Mouse (Mus musculus) forebrain, embryonic 12.5 days (tissue): ENCODE results near the gene Pla2g6. TPM values are rescaled to one million over a fixed set of nuclear protein-coding genes. Genes with fewer than 3 reads are reported as not detected.

Experiments
- ATAC-seq: fragments of 200-750 bp; cut with Nextera tagmentation; 2 replicates; pipeline ENCODE4 v1.8.0; 2017; ENCODE audit warnings: moderate TSS enrichment; ENCODE audit not compliant: low FRiP score
- H3K27ac ChIP-seq: fragments of 300-500 bp; sonication (generic); 2 replicates; pipeline ENCODE4 v1.5.1; 2016; ENCODE audit warnings: mild to moderate bottlenecking
- H3K27me3 ChIP-seq: fragments of 300-500 bp; sonication (generic); 2 replicates; pipeline ENCODE4 v1.6.1; 2016; ENCODE audit warnings: mild to moderate bottlenecking
- H3K36me3 ChIP-seq: fragments of 300-500 bp; sonication (generic); replicated peaks from 2 replicates; pipeline ENCODE4 v1.6.1; 2016; ENCODE audit warnings: mild to moderate bottlenecking
- H3K4me1 ChIP-seq: fragments of 300-500 bp; sonication (generic); 2 replicates; pipeline ENCODE4 v1.6.1; 2016
- H3K4me2 ChIP-seq: fragments of 300-500 bp; sonication (generic); 2 replicates; pipeline ENCODE4 v1.6.1; 2016; ENCODE audit warnings: mild to moderate bottlenecking, moderate library complexity
- H3K4me3 ChIP-seq: fragments of 300-500 bp; sonication (generic); replicated peaks from 2 replicates; pipeline ENCODE4 v1.5.1; 2016; ENCODE audit warnings: mild to moderate bottlenecking
- H3K9ac ChIP-seq: fragments of 300-500 bp; sonication (generic); 2 replicates; pipeline ENCODE4 v1.6.1; 2016; ENCODE audit warnings: mild to moderate bottlenecking
- H3K9me3 ChIP-seq: fragments of 300-500 bp; sonication (generic); 2 replicates; pipeline ENCODE4 v1.6.1; 2016
- WGBS: fragments of 180-500 bp; shearing (Covaris S2); methylation state at CpG from one replicate; pipeline ENCODE4 v1.1.7; 2016; 5-methylcytosine and 5-hydroxymethylcytosine counted together
- polyA plus RNA-seq: library from polyadenylated mRNA; unstranded; fragments of >200 nt; fragmentation: Nextera tagmentation; extraction: Ambion mirVana; gene quantifications from 2 replicates; pipeline ENCODE4 v1.2.1, GENCODE M21; 2016

Gene Pla2g6
- polyA plus RNA-seq, 1 experiment from 2014 or later, result 30.1 TPM

DNA sequence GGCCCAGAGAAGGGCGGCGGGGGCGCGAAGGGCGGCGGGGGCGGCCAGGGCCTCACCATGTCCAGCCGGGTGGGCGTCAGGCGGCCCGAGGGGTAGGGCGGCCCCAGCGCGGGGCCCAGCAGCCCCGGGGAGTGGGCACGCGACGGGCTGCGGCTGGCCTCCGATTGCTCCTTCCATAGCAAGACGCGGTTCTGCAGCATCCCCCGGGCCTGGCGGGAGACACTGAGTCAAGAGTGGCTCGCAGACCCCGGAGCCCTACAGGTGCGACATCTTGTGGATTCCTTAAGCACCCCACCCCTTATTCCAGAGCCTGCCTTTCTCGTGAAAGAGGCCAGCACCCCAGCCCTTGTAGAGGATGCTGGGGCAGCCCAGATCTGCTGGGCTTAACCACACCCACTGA lies 66.4 kb downstream of the Pla2g6 start:
- peak; percentile 51 for ATAC-seq
- peaks cover 67% of the 10 kb centered on the region for H3K27me3 ChIP-seq
- 0% methylated on average over 21 of the region's 28 CpGs for WGBS
- no peak overlapping the region for H3K27ac ChIP-seq
- H3K9ac ChIP-seq, result peak overlapping the region; percentile 72
- peaks cover 13% of the 10 kb centered on the region for H3K4me1 ChIP-seq
- H3K9me3 ChIP-seq, result no peaks in the 10 kb centered on the region
- H3K4me3 ChIP-seq, result peak overlapping the region; percentile 67
- H3K36me3 ChIP-seq, result no peaks in the 10 kb centered on the region
- H3K4me2 ChIP-seq, result peak overlapping the region; percentile 100

DNA sequence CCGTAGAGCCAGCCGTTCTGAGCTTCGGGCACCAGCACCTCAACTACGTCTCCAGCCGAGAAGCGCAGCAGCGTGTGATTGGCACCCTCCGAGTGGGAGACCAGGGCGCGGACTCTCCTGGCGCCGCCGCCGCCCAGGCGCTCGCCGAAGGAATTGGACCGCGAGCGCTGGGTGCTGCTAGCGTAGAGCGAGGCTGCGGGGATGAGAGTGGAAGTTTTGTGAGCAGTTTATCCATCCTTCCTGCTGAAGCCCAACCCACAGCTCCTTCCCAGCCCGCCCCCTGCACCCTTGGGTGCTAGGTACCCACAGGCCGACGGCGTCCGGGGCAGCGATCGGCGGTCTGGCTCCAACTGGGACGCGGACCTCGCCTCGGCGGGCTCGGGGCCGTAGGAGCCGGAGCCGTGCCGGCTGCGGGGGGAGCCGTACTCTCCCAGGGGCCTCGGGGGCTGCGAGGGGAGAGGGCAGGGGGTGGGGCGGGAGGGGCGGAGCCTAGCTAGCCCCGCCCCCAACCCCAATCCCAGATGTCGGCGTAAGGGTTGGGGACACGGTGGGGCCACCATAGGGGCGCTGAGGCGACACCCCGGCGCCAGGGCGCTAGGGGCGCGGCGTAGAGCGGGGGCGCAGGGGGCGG lies 67.0 kb downstream of the Pla2g6 start:
- Histone ChIP-seq H3K27ac (no peak overlapping the region), H3K4me2 (peak overlapping the region; percentile 100), H3K4me1 (peaks cover 13% of the 10 kb centered on the region), H3K36me3 (no peaks in the 10 kb centered on the region), H3K9me3 (no peaks in the 10 kb centered on the region), H3K27me3 (peaks cover 67% of the 10 kb centered on the region), H3K4me3 (peak overlapping the region; percentile 67), H3K9ac (peak overlapping the region; percentile 72)
- ATAC-seq, result peak; percentile 72
- WGBS, result under 1% methylated on average over 59 of the region's 62 CpGs

GRCm38 (mm10) chr15:79258521-79258920 lies 69.7 kb downstream of the Pla2g6 start:
- ATAC-seq, result no peak
- Histone ChIP-seq H3K36me3 (no peaks in the 10 kb centered on the region), H3K27ac (no peak overlapping the region), H3K9me3 (no peaks in the 10 kb centered on the region), H3K27me3 (peaks cover 70% of the 10 kb centered on the region), H3K9ac (no peak overlapping the region), H3K4me2 (no peak overlapping the region), H3K4me1 (peaks cover 16% of the 10 kb centered on the region), H3K4me3 (no peak overlapping the region)
- WGBS, result 28% methylated on average over 17 of the region's 17 CpGs

GRCm38 (mm10) chr15:79254661-79255060 lies 73.5 kb downstream of the Pla2g6 start, which contains the start of gene Slc16a8:
Gene Slc16a8 (minus strand): TSS chr15:79254761.
- no peak within 1 kb of the TSS for H3K9ac ChIP-seq

DNA sequence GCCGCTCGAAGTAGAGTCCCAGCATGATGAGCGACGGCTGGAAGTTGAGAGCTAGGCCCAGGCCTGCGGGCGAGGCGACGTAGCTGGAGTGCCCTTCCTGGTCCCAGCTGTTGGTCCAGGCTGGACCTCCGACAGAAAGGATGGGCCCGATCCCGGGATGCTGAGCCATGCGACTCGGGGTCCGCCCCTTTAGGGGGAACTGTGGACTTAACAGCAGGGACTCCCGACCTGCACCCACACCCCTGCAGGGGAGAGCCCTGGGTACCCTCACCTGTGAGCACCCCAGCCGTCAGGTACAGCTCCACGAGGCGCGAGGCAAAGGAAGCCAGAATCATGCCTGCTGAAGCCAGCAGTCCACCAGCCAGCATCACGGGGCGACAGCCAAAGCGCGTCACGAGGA lies 75.6 kb downstream of the Pla2g6 start:
- Histone ChIP-seq H3K9ac (peak overlapping the region; percentile 50; the same call in 1 of the 2 replicates), H3K4me1 (peaks cover 15% of the 10 kb centered on the region), H3K36me3 (peaks cover 23% of the 10 kb centered on the region), H3K9me3 (no peaks in the 10 kb centered on the region), H3K27ac (no peak overlapping the region), H3K4me2 (peak overlapping the region; percentile 58), H3K4me3 (peak overlapping the region; percentile 39), H3K27me3 (peaks cover 52% of the 10 kb centered on the region)
- ATAC-seq, result peak; percentile 31; the same call in 1 of the 2 replicates
- WGBS, result 35% methylated on average over 24 of the region's 24 CpGs

More at GRCm38 (mm10) chr15:79254661-79255060, 73.5 kb downstream of the Pla2g6 start, which contains the start of gene Slc16a8:
- H3K4me2 ChIP-seq, result no peak within 1 kb of the TSS
- no peaks in the 10 kb centered on the region for H3K9me3 ChIP-seq
- no peak within 1 kb of the TSS for H3K4me3 ChIP-seq
- WGBS, result 32% methylated on average over 3 of the region's 3 CpGs
- peaks cover 15% of the 10 kb centered on the region for H3K4me1 ChIP-seq
- H3K27me3 ChIP-seq, result peaks cover 65% of the 10 kb centered on the region
- no peak within 1 kb of the TSS for H3K27ac ChIP-seq
- 0 out of 2 replicates have a peak, but pooled peaks cover 2% of the 10 kb centered on the region for H3K36me3 ChIP-seq
- no peak for ATAC-seq

DNA sequence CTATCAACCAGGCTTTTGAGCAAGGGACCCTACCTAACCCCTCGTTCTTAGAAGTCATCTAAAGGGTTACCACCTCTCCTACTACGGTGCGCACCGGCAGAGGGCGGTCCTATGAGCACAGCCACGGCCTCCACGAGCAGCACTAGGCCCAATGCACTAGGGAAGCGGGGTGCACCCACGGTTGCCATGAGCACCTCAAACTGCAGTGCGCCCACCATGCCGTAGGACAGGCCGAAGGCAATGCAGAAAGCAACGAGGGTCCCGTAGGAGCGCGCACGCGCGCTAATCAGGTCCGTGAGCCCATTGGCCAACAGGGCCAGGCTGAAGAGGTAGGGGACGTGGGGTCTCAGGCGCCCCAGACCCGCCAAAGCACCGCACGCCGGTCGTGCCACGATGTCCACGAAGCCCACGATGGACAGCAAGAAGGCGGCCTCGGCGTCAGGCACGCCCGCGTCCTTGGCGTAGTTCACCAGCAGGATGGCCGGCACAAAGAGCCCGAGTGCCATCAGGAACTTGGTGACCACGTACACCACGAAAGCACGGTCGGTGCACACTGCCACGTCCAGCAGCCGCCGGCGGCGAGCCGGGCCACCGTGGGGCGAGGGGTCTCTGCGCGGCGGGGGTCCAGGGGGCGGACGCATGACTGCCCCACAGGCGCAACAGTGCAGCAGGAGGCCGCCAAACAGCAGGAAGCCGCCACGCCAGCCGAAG lies 76.3 kb downstream of the Pla2g6 start:
- WGBS, result 2% methylated on average over 57 of the region's 61 CpGs
- no peak overlapping the region for H3K27ac ChIP-seq

GRCm38 (mm10) chr15:79251168-79251567 lies 77.0 kb downstream of the Pla2g6 start:
- H3K36me3 ChIP-seq, result peaks cover 35% of the 10 kb centered on the region
- no peaks in the 10 kb centered on the region for H3K9me3 ChIP-seq
- peaks cover 52% of the 10 kb centered on the region for H3K27me3 ChIP-seq
- peaks cover 15% of the 10 kb centered on the region for H3K4me1 ChIP-seq
- H3K4me2 ChIP-seq, result no peak overlapping the region
- H3K4me3 ChIP-seq, result no peak overlapping the region
- WGBS, result 56% methylated on average over 7 of the region's 7 CpGs
- ATAC-seq, result 0 out of 2 replicates have a peak, but pooled peaks have one; percentile 12
- H3K27ac ChIP-seq, result no peak overlapping the region
- no peak overlapping the region for H3K9ac ChIP-seq

More for the DNA sequence above, 76.3 kb downstream of the Pla2g6 start:
- Histone ChIP-seq H3K9ac (peak overlapping the region; percentile 50), H3K4me1 (peaks cover 15% of the 10 kb centered on the region), H3K4me2 (peak overlapping the region; percentile 58), H3K27me3 (peaks cover 52% of the 10 kb centered on the region), H3K9me3 (no peaks in the 10 kb centered on the region), H3K4me3 (peak overlapping the region; percentile 39), H3K36me3 (peaks cover 27% of the 10 kb centered on the region)
- peak; percentile 24; the same call in 1 of the 2 replicates for ATAC-seq

DNA sequence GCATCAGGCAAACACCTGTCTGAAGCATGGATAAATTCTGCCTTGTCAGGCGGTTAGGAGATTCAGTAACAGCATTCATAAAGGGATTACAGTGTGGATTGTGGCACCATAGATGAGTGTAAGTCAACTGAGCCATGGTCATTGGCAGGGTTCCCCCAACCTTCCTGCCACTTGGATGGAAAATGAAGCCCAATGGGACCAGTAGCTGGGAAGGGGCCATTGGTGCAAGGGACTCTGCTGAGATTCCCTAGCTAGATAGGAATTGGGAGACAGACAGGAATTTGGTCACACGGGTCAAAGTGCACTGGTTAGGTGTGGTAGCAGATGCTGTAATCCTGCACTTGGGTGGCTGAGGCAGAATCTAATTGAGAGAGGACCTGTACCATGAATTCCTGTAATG lies 78.0 kb downstream of the Pla2g6 start:
- Histone ChIP-seq H3K9me3 (no peaks in the 10 kb centered on the region), H3K9ac (no peak overlapping the region), H3K27ac (no peak overlapping the region), H3K27me3 (peaks cover 50% of the 10 kb centered on the region), H3K4me1 (peaks cover 12% of the 10 kb centered on the region), H3K4me3 (no peak overlapping the region), H3K36me3 (peaks cover 44% of the 10 kb centered on the region), H3K4me2 (no peak overlapping the region)
- no peak for ATAC-seq
- WGBS, result 70% methylated on average over 2 of the region's 2 CpGs

DNA sequence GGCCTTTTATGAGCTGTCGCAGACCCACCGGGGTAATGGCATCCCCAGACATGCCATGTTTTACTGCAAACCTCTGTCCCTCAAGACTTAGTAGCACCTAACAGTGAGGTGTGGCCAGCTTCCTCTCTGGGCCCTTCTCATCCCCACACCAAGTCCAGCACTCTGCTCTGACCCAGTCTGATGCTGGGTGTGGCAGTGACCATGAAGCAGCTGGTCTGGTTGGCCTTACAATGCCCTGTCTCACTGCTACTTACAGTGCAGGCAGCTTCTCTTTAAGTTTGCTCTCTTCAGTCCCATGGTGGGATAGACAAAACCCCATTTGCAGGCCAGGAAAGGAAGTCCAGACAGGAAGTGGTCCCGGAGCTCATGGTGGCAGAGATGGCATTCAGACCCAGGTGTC lies 82.9 kb downstream of the Pla2g6 start:
- Histone ChIP-seq H3K4me2 (no peak overlapping the region), H3K4me1 (peaks cover 6% of the 10 kb centered on the region; the same call in 1 of the 2 replicates), H3K9me3 (no peaks in the 10 kb centered on the region), H3K36me3 (peaks cover 67% of the 10 kb centered on the region), H3K27ac (no peak overlapping the region), H3K9ac (no peak overlapping the region), H3K27me3 (peaks cover 2% of the 10 kb centered on the region; the same call in 1 of the 2 replicates), H3K4me3 (no peak overlapping the region)
- ATAC-seq, result no peak
- WGBS, result 94% methylated on average over 3 of the region's 3 CpGs

GRCm38 (mm10) chr15:79244071-79244893 lies 83.9 kb downstream of the Pla2g6 start:
- H3K9me3 ChIP-seq, result no peaks in the 10 kb centered on the region
- no peak overlapping the region for H3K4me2 ChIP-seq
- H3K4me1 ChIP-seq, result peaks cover 6% of the 10 kb centered on the region; the same call in 1 of the 2 replicates
- no peak for ATAC-seq
- H3K27ac ChIP-seq, result no peak overlapping the region
- no peak overlapping the region for H3K9ac ChIP-seq
- no peaks in the 10 kb centered on the region for H3K27me3 ChIP-seq
- H3K4me3 ChIP-seq, result no peak overlapping the region
- peaks cover 72% of the 10 kb centered on the region for H3K36me3 ChIP-seq
- 80% methylated on average over 7 of the region's 7 CpGs for WGBS

GRCm38 (mm10) chr15:79243234-79244042 lies 84.8 kb downstream of the Pla2g6 start:
- Histone ChIP-seq H3K4me1 (peaks cover 6% of the 10 kb centered on the region; the same call in 1 of the 2 replicates), H3K4me3 (no peak overlapping the region), H3K36me3 (peaks cover 72% of the 10 kb centered on the region), H3K27me3 (no peaks in the 10 kb centered on the region), H3K9ac (0 out of 2 replicates have a peak overlapping the region, but pooled peaks have one; percentile 36), H3K9me3 (no peaks in the 10 kb centered on the region), H3K4me2 (no peak overlapping the region), H3K27ac (no peak overlapping the region)
- 23% methylated on average over 10 of the region's 10 CpGs for WGBS
- peak; percentile 98 for ATAC-seq
